Mouse (Mus musculus) liver, embryonic 14.5 days (tissue): Measurements from ENCODE around the gene Mta2. TPM values are rescaled to one million over a fixed set of nuclear protein-coding genes. Genes with fewer than 3 reads are reported as not detected.

Source experiments
- ATAC-seq: fragments of 200-750 bp; cut with Nextera tagmentation; 2 replicates; pipeline ENCODE4 v1.8.0; 2017; ENCODE audit warnings: moderate number of reproducible peaks, mild to moderate bottlenecking, moderate library complexity; ENCODE audit not compliant: insufficient read depth
- DNase-seq, 3 experiments: peaks; one replicate each; pipeline ENCODE4 v3.0.0-alpha.2; 2012 to 2013; ENCODE audit warnings: low read depth in 3 of 3, low spot score in 3 of 3
- H3K27ac ChIP-seq: fragments of 300-500 bp; sonication (generic); 2 replicates; pipeline ENCODE4 v1.5.1; 2014; ENCODE audit warnings: moderate library complexity, mild to moderate bottlenecking, control low read depth, inconsistent platforms
- H3K27me3 ChIP-seq: fragments of 300-500 bp; sonication (generic); 2 replicates; pipeline ENCODE4 v1.6.1; 2014; ENCODE audit warnings: mild to moderate bottlenecking, low read length, moderate library complexity; ENCODE audit not compliant: control insufficient read depth, insufficient read depth
- H3K36me3 ChIP-seq: fragments of 300-500 bp; sonication (generic); replicated peaks from 2 replicates; pipeline ENCODE4 v1.6.1; 2014; ENCODE audit warnings: low read depth; ENCODE audit not compliant: control insufficient read depth, insufficient read depth
- H3K4me1 ChIP-seq, 2 experiments: fragments of 200-500 bp in 1 of 2; fragments of 300-500 bp in 1 of 2; sonication (generic) in 1 of 2; replicated peaks; 2 replicates each; pipeline ENCODE4 v1.6.1; 2012 to 2014; ENCODE audit warnings: antibody characterized with exemption in 1 of 2, inconsistent platforms in 1 of 2, low read length in 1 of 2; ENCODE audit not compliant: control insufficient read depth in 2 of 2, insufficient read depth in 2 of 2
- H3K4me2 ChIP-seq: fragments of 300-500 bp; sonication (generic); 2 replicates; pipeline ENCODE4 v1.6.1; 2014; ENCODE audit warnings: low read depth, mild to moderate bottlenecking, control low read depth, moderate library complexity
- H3K4me3 ChIP-seq, 2 experiments: fragments of 200-500 bp in 1 of 2; fragments of 300-500 bp in 1 of 2; sonication (generic) in 1 of 2; 2 replicates each; pipeline ENCODE4 v1.5.1; 2012 to 2014; ENCODE audit warnings: low read depth in 2 of 2, low read length in 2 of 2, mild to moderate bottlenecking in 2 of 2, control low read depth in 1 of 2, inconsistent platforms in 1 of 2, moderate library complexity in 1 of 2; ENCODE audit not compliant: insufficient read depth in 1 of 2
- H3K9ac ChIP-seq: fragments of 300-500 bp; sonication (generic); replicated peaks from 2 replicates; pipeline ENCODE4 v1.6.1; 2014; ENCODE audit warnings: mild to moderate bottlenecking, control low read depth, moderate library complexity
- H3K9me3 ChIP-seq: fragments of 300-500 bp; sonication (generic); 2 replicates; pipeline ENCODE4 v1.6.1; 2016; ENCODE audit warnings: low read length, mixed read lengths; ENCODE audit not compliant: control insufficient read depth
- CTCF ChIP-seq: IDR thresholded peaks from 2 replicates; pipeline ENCODE4 v1.5.1; 2016; ENCODE audit warnings: antibody characterized with exemption, low read depth, control low read depth
- EP300 ChIP-seq: IDR thresholded peaks from 2 replicates; pipeline ENCODE4 v1.6.1; 2016; ENCODE audit warnings: antibody characterized with exemption, low read depth
- WGBS: fragments of 180-500 bp; shearing (Covaris S2); extraction: QIAGEN DNeasy Blood & Tissue Kit; methylation state at CpG from one replicate; pipeline ENCODE4 v1.1.7; 2014; ENCODE audit not compliant: insufficient replicate concordance; 5-methylcytosine and 5-hydroxymethylcytosine counted together
- polyA plus RNA-seq, 2 experiments: library from polyadenylated mRNA; depleted of rRNA in 1 of 2; stranded (reverse) in 1 of 2; unstranded in 1 of 2; fragments of >200 nt; fragmentation: Nextera tagmentation in 1 of 2; extraction: Ambion mirVana in 1 of 2; gene quantifications; 2 replicates each; pipeline versions ENCODE4 v1.2.1 to v1.2.3; 2012 to 2014

Mta2 gene
- polyA plus RNA-seq, 2 experiments, result 18.5 to 23.0 TPM

- Histone ChIP-seq H3K9me3 (no peaks in the 10 kb centered on the region), H3K9ac (peak overlapping the region; percentile 88), H3K4me1 (peaks cover 22 to 25% of the 10 kb centered on the region in 2 experiments), H3K4me3 (peak overlapping the region; percentile 19 to 88; a peak in 3 of 4 replicates), H3K36me3 (peaks cover 22% of the 10 kb centered on the region), H3K27me3 (no peaks in the 10 kb centered on the region), H3K4me2 (peak overlapping the region; percentile 78), H3K27ac (peak overlapping the region; percentile 93)
- DNase-seq, result no peak
- no peak for TF ChIP-seq EP300
- TF ChIP-seq CTCF, result no peak
- WGBS, result 44% methylated on average over 10 of the region's 10 CpGs
- ATAC-seq, result peak; percentile 1; the same call in 1 of the 2 replicates
Observed at GRCm38 (mm10) chr19:8941136-8941514, 550 bp upstream of the Mta2 start.

GRCm38 (mm10) chr19:8942276-8942964 is 745 bp downstream of the Mta2 start:
- ATAC-seq (peak; percentile 45), DNase-seq (no peak)
- under 1% methylated on average over 46 of the region's 46 CpGs for WGBS
- peak overlapping the region; percentile 88 for H3K9ac ChIP-seq
- no peaks in the 10 kb centered on the region for H3K27me3 ChIP-seq
- H3K9me3 ChIP-seq, result no peaks in the 10 kb centered on the region
- peak overlapping the region; percentile 93 for H3K27ac ChIP-seq
- peak overlapping the region; percentile 78 for H3K4me2 ChIP-seq
- TF ChIP-seq EP300 (no peak), CTCF (no peak)
- peaks cover 32% of the 10 kb centered on the region for H3K36me3 ChIP-seq
- H3K4me3 ChIP-seq, result peak overlapping the region; percentile 72 to 88
- peaks cover 33 to 36% of the 10 kb centered on the region in 2 experiments for H3K4me1 ChIP-seq

- no peaks in the 10 kb centered on the region for H3K9me3 ChIP-seq
- H3K4me3 ChIP-seq, result peak overlapping the region; percentile 72 to 88
- H3K4me1 ChIP-seq, result peaks cover 33 to 37% of the 10 kb centered on the region in 2 experiments
- WGBS, result 27% methylated on average over 2 of the region's 2 CpGs
- H3K27me3 ChIP-seq, result no peaks in the 10 kb centered on the region
- H3K4me2 ChIP-seq, result peak overlapping the region; percentile 78
- ATAC-seq (no peak), DNase-seq (no peak)
- H3K36me3 ChIP-seq, result peaks cover 35% of the 10 kb centered on the region
- peak overlapping the region; percentile 88 for H3K9ac ChIP-seq
- TF ChIP-seq EP300, result no peak
- no peak for TF ChIP-seq CTCF
- H3K27ac ChIP-seq, result peak overlapping the region; percentile 93
Observed at GRCm38 (mm10) chr19:8943047-8943446, 1.4 kb downstream of the Mta2 start.

- H3K27me3 ChIP-seq, result no peaks in the 10 kb centered on the region
- no peak for TF ChIP-seq CTCF
- TF ChIP-seq EP300, result no peak; the same call in 1 of the 2 replicates
- peak in 2 of 3 experiments; percentile 55 to 57 for DNase-seq
- no peaks in the 10 kb centered on the region for H3K9me3 ChIP-seq
- H3K27ac ChIP-seq, result peak overlapping the region; percentile 93
- WGBS, result 10% methylated on average over 5 of the region's 5 CpGs
- H3K9ac ChIP-seq, result peak overlapping the region; percentile 88
- H3K36me3 ChIP-seq, result peaks cover 42% of the 10 kb centered on the region
- peaks cover 33 to 37% of the 10 kb centered on the region in 2 experiments for H3K4me1 ChIP-seq
- H3K4me3 ChIP-seq, result peak overlapping the region; percentile 72 to 88
- H3K4me2 ChIP-seq, result peak overlapping the region; percentile 78
- ATAC-seq, result peak; percentile 48
Observed at GRCm38 (mm10) chr19:8944062-8944461, 2.4 kb downstream of the Mta2 start.

- Histone ChIP-seq H3K27me3 (no peaks in the 10 kb centered on the region), H3K36me3 (peaks cover 49% of the 10 kb centered on the region), H3K4me3 (peak overlapping the region in 1 of 2 experiments; percentile 88; a peak in 3 of 4 replicates), H3K4me1 (peaks cover 33 to 37% of the 10 kb centered on the region in 2 experiments), H3K4me2 (peak overlapping the region; percentile 78), H3K27ac (no peak overlapping the region; the same call in 1 of the 2 replicates), H3K9ac (no peak overlapping the region), H3K9me3 (no peaks in the 10 kb centered on the region)
- ATAC-seq, result no peak
- WGBS, result 18% methylated on average over 5 of the region's 5 CpGs
- peak; percentile 59 to 71 (median 59) for DNase-seq
- TF ChIP-seq CTCF, result no peak
- no peak for TF ChIP-seq EP300
Observed at GRCm38 (mm10) chr19:8944750-8945149, 3.1 kb downstream of the Mta2 start.
